8 mouse cellular contexts compared by ENCODE assay signal in genomic region chr10:60830556-60831350, GRCm38 (mm10). TPM values are rescaled to one million over a fixed set of nuclear protein-coding genes. Genes with fewer than 3 reads are reported as not detected.
A peak's percentile ranks its signal among the peaks of the same experiment; 100 is the strongest.
DNase-seq lines count a peak whose midpoint lies in the region; ATAC-seq and TF ChIP-seq lines count a peak whose summit lies in the region.

No protein-coding gene starts in this region.

- H3K27me3 ChIP-seq in forebrain, postnatal 0 days (ENCODE audit: insufficient read depth, low read length): peaks cover 37% of the 10 kb centered on the region
- H3K27me3 ChIP-seq in neural tube, embryonic 15.5 days (replicated peaks): peaks cover 65% of the 10 kb centered on the region

- peak overlapping the region; percentile 64 for H3K4me3 ChIP-seq in layer of hippocampus, adult 2 months
- H3K4me3 ChIP-seq in forebrain, postnatal 0 days (ENCODE audit: low read depth, low read length): peak overlapping the region; percentile 54
- H3K4me3 ChIP-seq in neural tube, embryonic 15.5 days (replicated peaks): peak overlapping the region; percentile 64

- no peaks in the 10 kb centered on the region for H3K9me3 ChIP-seq in forebrain, postnatal 0 days (ENCODE audit: low read length)
- H3K9me3 ChIP-seq in neural tube, embryonic 15.5 days (replicated peaks): no peaks in the 10 kb centered on the region

- TF ChIP-seq POLR2A in brain, embryonic 14.5 days (IDR thresholded peaks at IDR 0.05; ENCODE audit: borderline replicate concordance, extremely low read depth, insufficient read depth, insufficient read length, poor library complexity, severe bottlenecking): no peak

- TF ChIP-seq CTCF in layer of hippocampus, adult 2 months (conservative IDR thresholded peaks at IDR 0.05): no peak
- TF ChIP-seq CTCF in brain, embryonic 14.5 days (IDR thresholded peaks at IDR 0.05; ENCODE audit: borderline replicate concordance, extremely low read depth, insufficient read depth, insufficient read length): no peak
- TF ChIP-seq CTCF in forebrain, postnatal 0 days (IDR thresholded peaks at IDR 0.05; ENCODE audit: low read depth): no peak

- 1% methylated on average over 77 of the region's 78 CpGs for WGBS in forebrain, postnatal 0 days
- WGBS in neural tube, embryonic 15.5 days: under 1% methylated on average over 78 of the region's 78 CpGs

- H3K4me1 ChIP-seq in forebrain, postnatal 0 days (ENCODE audit: insufficient read depth): 0 out of 2 replicates have a peak, but pooled peaks cover 19% of the 10 kb centered on the region
- H3K4me1 ChIP-seq in neural tube, embryonic 15.5 days: peaks cover 60% of the 10 kb centered on the region

- peak overlapping the region; percentile 53 for H3K9ac ChIP-seq in forebrain, postnatal 0 days
- peak overlapping the region; percentile 64 for H3K9ac ChIP-seq in neural tube, embryonic 15.5 days (replicated peaks)

- H3K4me2 ChIP-seq in forebrain, postnatal 0 days (ENCODE audit: low read depth): peak overlapping the region; percentile 98
- peak overlapping the region; percentile 99 for H3K4me2 ChIP-seq in neural tube, embryonic 15.5 days

- DNase-seq in layer of hippocampus, adult 2 months (ENCODE audit: low spot score in 2 of 2): no peak
- DNase-seq in layer of hippocampus, adult 8-10 months (ENCODE audit: low spot score in 2 of 2): no peak
- DNase-seq in brain, embryonic 14.5 days (ENCODE audit: low read depth): peak; percentile 46
- DNase-seq in forebrain, postnatal 0 days: no peak
- peak; percentile 39 for DNase-seq in kidney, postnatal 14 days
- no peak for DNase-seq in thymus, postnatal 14 days
- DNase-seq in left cerebral cortex, adult 9 months (ENCODE audit: low spot score in 2 of 2): no peak

- H3K27ac ChIP-seq in layer of hippocampus, adult 2 months: peak overlapping the region; percentile 76
- peak overlapping the region; percentile 29; the same call in 1 of the 2 replicates for H3K27ac ChIP-seq in forebrain, postnatal 0 days (ENCODE audit: low read depth, low read length)
- peak overlapping the region; percentile 61 for H3K27ac ChIP-seq in neural tube, embryonic 15.5 days (replicated peaks)

- no peaks in the 10 kb centered on the region for H3K36me3 ChIP-seq in forebrain, postnatal 0 days (ENCODE audit: insufficient read depth)
- H3K36me3 ChIP-seq in neural tube, embryonic 15.5 days: no peaks in the 10 kb centered on the region

- ATAC-seq in forebrain, postnatal 0 days: peak; percentile 7
- peak; percentile 23; the same call in 1 of the 2 replicates for ATAC-seq in neural tube, embryonic 15.5 days (ENCODE audit: low FRiP score)

RNA-seq across cellular contexts. Expression of gene Unc5b, which starts 0.6 kb away (rescaled TPM):
- total RNA-seq in layer of hippocampus, adult 2 months (2021): 10 to 100 TPM; 10.7 to 11.2 TPM
- 10 to 100 TPM; 12.9 to 16.4 (median 15.0) TPM for total RNA-seq in layer of hippocampus, adult 8-10 months (2022)
- polyA plus RNA-seq in brain, embryonic 14.5 days (2012; rRNA removed): 6.3 and 12.7 TPM in 2 replicates
- total RNA-seq in forebrain, postnatal 0 days (2014; rRNA removed): 8.5 and 15.9 TPM in 2 replicates
- 1.1 and 1.6 TPM in 2 replicates for polyA plus RNA-seq in forebrain, postnatal 0 days (2015; fragmentation: Nextera tagmentation; extraction: Ambion mirVana)
- polyA plus RNA-seq in neural tube, embryonic 15.5 days (2015; fragmentation: Nextera tagmentation; extraction: Ambion mirVana): 2.3 and 2.8 TPM in 2 replicates

Comparison
In these comparisons a context has a peak if more than half of its experiments do, and no peak if none do; other contexts are left out.
1. DNase-seq: peak in brain, embryonic 14.5 days (single experiment) and kidney, postnatal 14 days (single experiment); none in layer of hippocampus, adult 2 months (0 of 2), layer of hippocampus, adult 8-10 months (0 of 2), forebrain, postnatal 0 days (single experiment), thymus, postnatal 14 days (single experiment) and left cerebral cortex, adult 9 months (0 of 2).
2. Peak in every context shown above with its lines, with median percentiles within 50 percentile points of each other: H3K27ac ChIP-seq and H3K4me3 ChIP-seq.